Mouse (Mus musculus): ENCODE data around the gene Nsd1. TPM values are rescaled to one million over a fixed set of nuclear protein-coding genes. Genes with fewer than 3 reads are reported as not detected.
A peak's percentile ranks its signal among the peaks of the same experiment; 100 is the strongest.

Gene Nsd1
- polyA plus RNA-seq, 1 experiment from 2014 or later, result 78.7 TPM

DNA sequence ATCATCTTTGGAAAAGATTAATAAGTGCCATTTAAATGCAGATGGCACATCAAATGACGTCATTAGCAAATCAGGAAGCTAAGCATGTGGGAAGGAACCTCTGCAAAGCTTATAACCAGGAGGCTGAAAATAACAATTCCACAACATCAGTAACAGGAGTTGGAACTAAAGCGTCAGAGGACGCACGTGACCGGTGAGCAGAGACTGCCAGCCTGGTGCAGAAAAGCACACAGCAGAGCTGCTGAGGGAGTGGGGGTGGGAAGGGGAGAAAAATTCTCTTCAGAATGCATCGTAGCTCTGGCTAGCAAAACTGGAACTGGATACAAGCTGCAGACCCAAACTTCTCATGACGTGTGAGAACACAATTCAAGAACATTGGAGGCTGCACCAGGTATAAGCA is 134.7 kb downstream of the Nsd1 start:
- no peaks in the 10 kb centered on the region for H3K27me3 ChIP-seq
- no peak overlapping the region for H3K4me3 ChIP-seq
- H3K36me3 ChIP-seq, result peaks cover 56% of the 10 kb centered on the region
- ATAC-seq (ENCODE audit: low FRiP score), result no peak
- no peak overlapping the region for H3K9ac ChIP-seq
- H3K4me2 ChIP-seq (replicated peaks), result no peak overlapping the region
- H3K27ac ChIP-seq, result no peak overlapping the region
- H3K9me3 ChIP-seq (replicated peaks), result no peaks in the 10 kb centered on the region
- WGBS, result 89% methylated on average over 7 of the region's 7 CpGs
- H3K4me1 ChIP-seq, result no peaks in the 10 kb centered on the region

- Histone ChIP-seq H3K4me1 (no peaks in the 10 kb centered on the region), H3K27ac (no peak overlapping the region), H3K9ac (no peak overlapping the region), H3K4me2 (replicated peaks) (no peak overlapping the region), H3K4me3 (no peak overlapping the region), H3K27me3 (no peaks in the 10 kb centered on the region), H3K9me3 (replicated peaks) (no peaks in the 10 kb centered on the region), H3K36me3 (peaks cover 75% of the 10 kb centered on the region)
- ATAC-seq (ENCODE audit: low FRiP score), result no peak
- 86% methylated on average over 11 of the region's 11 CpGs for WGBS
These were observed 137.2 kb downstream of the Nsd1 start for GRCm38 (mm10) chr13:55346745-55347144.

DNA sequence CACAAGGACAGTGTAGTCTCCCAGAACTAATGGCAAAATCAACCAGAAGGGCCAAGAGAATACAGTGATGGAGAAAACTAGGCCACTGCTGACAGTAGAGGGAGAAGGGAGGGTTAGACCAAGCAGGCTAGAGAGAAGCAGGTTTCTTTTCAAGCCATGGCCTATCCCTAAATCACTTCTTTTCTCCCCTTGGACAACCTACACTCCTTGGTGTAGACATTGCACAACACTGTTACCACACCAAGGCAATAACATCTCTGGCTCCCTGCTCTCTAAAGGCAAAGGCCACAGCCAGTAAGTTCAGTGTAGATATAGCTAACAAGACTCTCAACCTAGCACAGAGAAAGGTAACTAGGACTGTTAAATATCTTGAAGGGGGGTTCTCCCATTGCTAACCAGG is 151.6 kb downstream of the Nsd1 start:
- Histone ChIP-seq H3K9ac (peak overlapping the region; percentile 92; the same call in 1 of the 2 replicates), H3K4me3 (peak overlapping the region; percentile 97), H3K9me3 (replicated peaks) (no peaks in the 10 kb centered on the region), H3K4me1 (peaks cover 19% of the 10 kb centered on the region), H3K27ac (no peak overlapping the region), H3K27me3 (0 out of 2 replicates have a peak, but pooled peaks cover 5% of the 10 kb centered on the region), H3K4me2 (replicated peaks) (peak overlapping the region; percentile 91), H3K36me3 (peaks cover 32% of the 10 kb centered on the region)
- ATAC-seq (ENCODE audit: low FRiP score), result no peak

- Histone ChIP-seq H3K4me3 (peak overlapping the region; percentile 97), H3K27ac (peak overlapping the region; percentile 93), H3K27me3 (0 out of 2 replicates have a peak, but pooled peaks cover 5% of the 10 kb centered on the region), H3K4me1 (peaks cover 19% of the 10 kb centered on the region), H3K9me3 (replicated peaks) (no peaks in the 10 kb centered on the region), H3K36me3 (peaks cover 24% of the 10 kb centered on the region), H3K9ac (peak overlapping the region; percentile 92), H3K4me2 (replicated peaks) (peak overlapping the region; percentile 91)
- ATAC-seq (ENCODE audit: low FRiP score), result peak; percentile 62; the same call in 1 of the 2 replicates
- WGBS, result 1% methylated on average over 32 of the region's 32 CpGs
These were observed 152.4 kb downstream of the Nsd1 start for GRCm38 (mm10) chr13:55361974-55362452.

GRCm38 (mm10) chr13:55362453-55363060 is 153.0 kb downstream of the Nsd1 start, which contains the start of gene Lman2:
TSS of gene Lman2 (minus strand) at chr13:55362783.
- peaks cover 19% of the 10 kb centered on the region for H3K4me1 ChIP-seq
- H3K9ac ChIP-seq, result peak within 1 kb of the TSS; percentile 92
- peak; percentile 99 for ATAC-seq (ENCODE audit: low FRiP score)
- H3K27ac ChIP-seq, result peak within 1 kb of the TSS; percentile 93
- no peaks in the 10 kb centered on the region for H3K9me3 ChIP-seq (replicated peaks)
- H3K27me3 ChIP-seq, result 0 out of 2 replicates have a peak, but pooled peaks cover 5% of the 10 kb centered on the region
- peak within 1 kb of the TSS; percentile 91 for H3K4me2 ChIP-seq (replicated peaks)
- 0% methylated on average over 35 of the region's 35 CpGs for WGBS
- H3K36me3 ChIP-seq, result peaks cover 20% of the 10 kb centered on the region
- H3K4me3 ChIP-seq, result peak within 1 kb of the TSS; percentile 97

Other genes with a start within 250 kb of the Nsd1 start
- gene Hk3, start 188.4 kb upstream of the Nsd1 start, polyA plus RNA-seq (2016; fragmentation: Nextera tagmentation; extraction: Ambion mirVana), result 0.87 and 0.91 TPM in 2 replicates
- 23.1 and 25.3 TPM in 2 replicates for gene Uimc1, start 109.5 kb upstream of the Nsd1 start, polyA plus RNA-seq (2016; fragmentation: Nextera tagmentation; extraction: Ambion mirVana)
- 25.5 and 30.6 TPM in 2 replicates for gene Zfp346, start 104.5 kb upstream of the Nsd1 start, polyA plus RNA-seq (2016; fragmentation: Nextera tagmentation; extraction: Ambion mirVana)
- not detected in 2 replicates for gene Gm17617, start 76.2 kb upstream of the Nsd1 start, polyA plus RNA-seq (2016; fragmentation: Nextera tagmentation; extraction: Ambion mirVana)
- gene Fgfr4, start 57.1 kb upstream of the Nsd1 start, polyA plus RNA-seq (2016; fragmentation: Nextera tagmentation; extraction: Ambion mirVana), result 2.7 and 2.9 TPM in 2 replicates
- 310 and 344 TPM in 2 replicates for gene Prelid1, start 110.7 kb downstream of the Nsd1 start, polyA plus RNA-seq (2016; fragmentation: Nextera tagmentation; extraction: Ambion mirVana)
- 101 and 105 TPM in 2 replicates for gene Rab24, start 112.2 kb downstream of the Nsd1 start, polyA plus RNA-seq (2016; fragmentation: Nextera tagmentation; extraction: Ambion mirVana)
- 22.2 and 24.3 TPM in 2 replicates for gene Mxd3, start 120.0 kb downstream of the Nsd1 start, polyA plus RNA-seq (2016; fragmentation: Nextera tagmentation; extraction: Ambion mirVana)
- gene Lman2, start 153.0 kb downstream of the Nsd1 start, polyA plus RNA-seq (2016; fragmentation: Nextera tagmentation; extraction: Ambion mirVana), result 88.1 and 92.8 TPM in 2 replicates
- gene Rgs14, start 159.9 kb downstream of the Nsd1 start, polyA plus RNA-seq (2016; fragmentation: Nextera tagmentation; extraction: Ambion mirVana), result 0.35 and 0.78 TPM in 2 replicates
- gene Slc34a1, start 188.4 kb downstream of the Nsd1 start, polyA plus RNA-seq (2016; fragmentation: Nextera tagmentation; extraction: Ambion mirVana), result 0.10 TPM in 1 of 2 replicates, not detected in the other
- not detected in 2 replicates for gene Pfn3, start 205.4 kb downstream of the Nsd1 start, polyA plus RNA-seq (2016; fragmentation: Nextera tagmentation; extraction: Ambion mirVana)
- 0.16 TPM in 1 of 2 replicates, not detected in the other for gene F12, start 217.0 kb downstream of the Nsd1 start, polyA plus RNA-seq (2016; fragmentation: Nextera tagmentation; extraction: Ambion mirVana)
- 48.9 and 54.4 TPM in 2 replicates for gene Grk6, start 235.3 kb downstream of the Nsd1 start, polyA plus RNA-seq (2016; fragmentation: Nextera tagmentation; extraction: Ambion mirVana)